Mouse (Mus musculus): Measurements from ENCODE around the gene 1700029I15Rik. TPM values are rescaled to one million over a fixed set of nuclear protein-coding genes. Genes with fewer than 3 reads are reported as not detected.

The 1700029I15Rik gene
- total and polyA plus RNA-seq, 3 experiments = 0.67 to 3.4 (median 3.0) TPM

- no peak for TF ChIP-seq TBP (conservative IDR thresholded peaks at IDR 0.05; ENCODE audit: low read depth, low read length)
- TF ChIP-seq ELF1 (IDR thresholded peaks at IDR 0.05; ENCODE audit: low read depth, low read length) = no peak
- no peak for TF ChIP-seq EP300 (IDR thresholded peaks at IDR 0.05; ENCODE audit: low read length)
- TF ChIP-seq ETS1 (conservative IDR thresholded peaks at IDR 0.05; ENCODE audit: low read depth, low read length) = no peak
- no peak for TF ChIP-seq UBTF (IDR thresholded peaks at IDR 0.05; ENCODE audit: low read depth, low read length)
- TF ChIP-seq TCF12 (IDR thresholded peaks at IDR 0.05; ENCODE audit: low read depth, low read length) = no peak
- TF ChIP-seq CTCF (conservative IDR thresholded peaks at IDR 0.05 in 1 of 2, IDR thresholded peaks at IDR 0.05 in 1 of 2; ENCODE audit: low read depth in 2 of 2, low read length in 2 of 2) = no peak
- no peak for TF ChIP-seq IRF4 (IDR thresholded peaks at IDR 0.05; ENCODE audit: low read depth, low read length)
- TF ChIP-seq SIN3A (IDR thresholded peaks at IDR 0.05; ENCODE audit: low read length) = no peak
Measured at GRCm38 (mm10) chr2:92381161-92381560, 1.2 kb upstream of the 1700029I15Rik start.

GRCm38 (mm10) chr2:92382759-92383158 lies 421 bp downstream of the 1700029I15Rik start:
- H3K36me3 ChIP-seq (replicated peaks in 1 of 2; ENCODE audit: control insufficient read depth in 1 of 2, insufficient read depth in 1 of 2, low read length in 1 of 2) = peaks cover 70 to 95% of the 10 kb centered on the region in 2 experiments
- H3K4me1 ChIP-seq (ENCODE audit: control insufficient read depth in 1 of 2, insufficient read depth in 2 of 2) = peaks cover 18 to 41% of the 10 kb centered on the region in 2 experiments
- H3K27me3 ChIP-seq (replicated peaks) = no peaks in the 10 kb centered on the region
- TF ChIP-seq SMC3 (IDR thresholded peaks at IDR 0.05; ENCODE audit: low read depth, low read length) = no peak
- no peak for TF ChIP-seq MEF2A (IDR thresholded peaks at IDR 0.05; ENCODE audit: borderline replicate concordance, low read depth, low read length)
- no peak overlapping the region for H3K9ac ChIP-seq (ENCODE audit: insufficient read depth, low read depth)
- no peak overlapping the region for H3K4me3 ChIP-seq (replicated peaks in 1 of 3; ENCODE audit: low read depth in 2 of 3, low read length in 2 of 3, poor library complexity in 1 of 3)
- no peak overlapping the region for H3K4me2 ChIP-seq (ENCODE audit: insufficient read depth, low read depth, poor library complexity, severe bottlenecking)
- DNase-seq (ENCODE audit: extremely low read depth) = no peak
- H3K79me2 ChIP-seq (replicated peaks; ENCODE audit: control insufficient read depth, extremely low read depth, insufficient read depth, poor library complexity, severe bottlenecking) = no peaks in the 10 kb centered on the region
- dilution Hi-C loops (cut with MboI; ENCODE audit: extremely low pct_ligation_motif_present, extremely low pct_unique_long_range_greater_than_20kb, low sequenced_read_pairs) (no loop called here), in situ Hi-C loops (cut with MboI; ENCODE audit: low pct_ligation_motif_present, low pct_unique_long_range_greater_than_20kb, low sequenced_read_pairs) (no loop called here)
- no peak overlapping the region for H3K27ac ChIP-seq (ENCODE audit: insufficient read depth, low read depth)
- no peaks in the 10 kb centered on the region for H3K9me3 ChIP-seq (replicated peaks; ENCODE audit: low read length)

More at GRCm38 (mm10) chr2:92381161-92381560, 1.2 kb upstream of the 1700029I15Rik start:
- Histone ChIP-seq H3K4me2 (ENCODE audit: insufficient read depth, low read depth, poor library complexity, severe bottlenecking) (no peak overlapping the region), H3K27me3 (replicated peaks) (no peaks in the 10 kb centered on the region), H3K4me1 (ENCODE audit: control insufficient read depth in 1 of 2, insufficient read depth in 2 of 2) (peaks cover 22 to 52% of the 10 kb centered on the region in 2 experiments), H3K27ac (ENCODE audit: insufficient read depth, low read depth) (no peak overlapping the region), H3K4me3 (replicated peaks in 1 of 3; ENCODE audit: low read depth in 2 of 3, low read length in 2 of 3, poor library complexity in 1 of 3) (no peak overlapping the region), H3K79me2 (replicated peaks; ENCODE audit: control insufficient read depth, extremely low read depth, insufficient read depth, poor library complexity, severe bottlenecking) (peaks cover 2% of the 10 kb centered on the region; the same call in 1 of the 2 replicates), H3K36me3 (replicated peaks in 1 of 2; ENCODE audit: control insufficient read depth in 1 of 2, insufficient read depth in 1 of 2, low read length in 1 of 2) (peaks cover 64 to 90% of the 10 kb centered on the region in 2 experiments), H3K9me3 (replicated peaks; ENCODE audit: low read length) (no peaks in the 10 kb centered on the region), H3K9ac (ENCODE audit: insufficient read depth, low read depth) (no peak overlapping the region)
- no peak for DNase-seq (ENCODE audit: extremely low read depth)
- in situ Hi-C loops (cut with MboI; ENCODE audit: low pct_ligation_motif_present, low pct_unique_long_range_greater_than_20kb, low sequenced_read_pairs) (no loop called here), dilution Hi-C loops (cut with MboI; ENCODE audit: extremely low pct_ligation_motif_present, extremely low pct_unique_long_range_greater_than_20kb, low sequenced_read_pairs) (no loop called here)

DNA sequence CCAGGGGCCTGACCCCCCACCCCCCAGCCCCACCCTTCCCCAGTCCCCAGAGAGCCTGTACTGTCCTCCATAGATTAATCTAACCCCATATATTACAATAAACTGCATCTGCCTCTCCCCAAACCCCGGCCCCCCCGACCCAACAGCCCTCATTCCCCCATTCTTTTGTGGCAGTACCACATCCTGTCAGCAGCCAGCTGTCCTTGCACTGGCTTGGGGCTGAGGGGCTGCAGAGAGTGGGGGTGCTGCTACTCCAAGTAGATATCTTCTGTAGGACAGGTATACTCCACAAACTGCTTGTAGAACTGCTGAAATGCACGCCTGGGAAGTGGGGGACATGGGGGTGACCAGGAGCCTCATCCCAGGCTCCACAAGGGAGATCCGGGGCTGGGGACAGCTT lies 1.8 kb downstream of the 1700029I15Rik start:
- H3K36me3 ChIP-seq (replicated peaks in 1 of 2; ENCODE audit: control insufficient read depth in 1 of 2, insufficient read depth in 1 of 2, low read length in 1 of 2) = peaks cover 57 to 95% of the 10 kb centered on the region in 2 experiments
- no peaks in the 10 kb centered on the region for H3K79me2 ChIP-seq (replicated peaks; ENCODE audit: control insufficient read depth, extremely low read depth, insufficient read depth, poor library complexity, severe bottlenecking)
- no peak overlapping the region for H3K9ac ChIP-seq (ENCODE audit: insufficient read depth, low read depth)
- no peak overlapping the region for H3K4me2 ChIP-seq (ENCODE audit: insufficient read depth, low read depth, poor library complexity, severe bottlenecking)
- H3K27me3 ChIP-seq (replicated peaks) = no peaks in the 10 kb centered on the region
- in situ Hi-C loops (cut with MboI; ENCODE audit: low pct_ligation_motif_present, low pct_unique_long_range_greater_than_20kb, low sequenced_read_pairs) (no loop called here), dilution Hi-C loops (cut with MboI; ENCODE audit: extremely low pct_ligation_motif_present, extremely low pct_unique_long_range_greater_than_20kb, low sequenced_read_pairs) (no loop called here)
- peaks cover 11 to 39% of the 10 kb centered on the region in 2 experiments for H3K4me1 ChIP-seq (ENCODE audit: control insufficient read depth in 1 of 2, insufficient read depth in 2 of 2)
- H3K9me3 ChIP-seq (replicated peaks; ENCODE audit: low read length) = no peaks in the 10 kb centered on the region
- no peak for DNase-seq (ENCODE audit: extremely low read depth)
- H3K4me3 ChIP-seq (replicated peaks in 1 of 3; ENCODE audit: low read depth in 2 of 3, low read length in 2 of 3, poor library complexity in 1 of 3) = no peak overlapping the region
- H3K27ac ChIP-seq (ENCODE audit: insufficient read depth, low read depth) = no peak overlapping the region
- TF ChIP-seq PAX5 (IDR thresholded peaks at IDR 0.05; ENCODE audit: low read length) (no peak), MAFK (IDR thresholded peaks at IDR 0.05; ENCODE audit: insufficient replicate concordance, low read length) (no peak), MXI1 (IDR thresholded peaks at IDR 0.05; ENCODE audit: low read depth, low read length) (no peak), IRF4 (IDR thresholded peaks at IDR 0.05; ENCODE audit: low read depth, low read length) (no peak), MAZ (IDR thresholded peaks at IDR 0.05; ENCODE audit: low read depth, low read length) (no peak), JUN (IDR thresholded peaks at IDR 0.05; ENCODE audit: insufficient read depth, low read depth, low read length) (no peak), NELFE (IDR thresholded peaks at IDR 0.05; ENCODE audit: low read depth, low read length) (no peak), TBP (conservative IDR thresholded peaks at IDR 0.05; ENCODE audit: low read depth, low read length) (no peak), EP300 (IDR thresholded peaks at IDR 0.05; ENCODE audit: low read length) (no peak), ZNF384 (IDR thresholded peaks at IDR 0.05; ENCODE audit: low read depth, low read length) (no peak), ETS1 (conservative IDR thresholded peaks at IDR 0.05; ENCODE audit: low read depth, low read length) (no peak), NRF1 (IDR thresholded peaks at IDR 0.05; ENCODE audit: low read depth, low read length) (no peak), TCF12 (IDR thresholded peaks at IDR 0.05; ENCODE audit: low read depth, low read length) (no peak)
